ENCODE assay signal across 27 mouse cellular contexts in the genomic region with DNA sequence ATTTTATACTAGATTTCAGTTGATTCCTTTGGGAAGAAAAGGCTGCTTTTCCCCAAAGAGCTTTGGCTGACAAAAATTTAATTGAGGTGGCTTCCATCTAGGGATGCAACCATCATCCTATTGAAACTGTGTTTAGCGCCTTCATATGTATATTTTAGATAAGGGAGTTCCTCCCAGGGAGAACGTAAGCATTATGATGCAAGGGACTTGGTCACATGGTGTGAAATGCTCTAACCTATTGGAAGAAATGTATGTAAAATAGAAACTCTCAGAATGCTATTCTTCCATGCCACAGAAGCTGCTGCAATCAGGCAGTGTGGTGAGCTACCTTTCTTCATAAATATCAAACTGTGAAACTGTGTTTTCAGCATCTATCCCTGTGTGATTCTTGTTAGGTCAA.
"Had no signal": no experiment of that assay in that cellular context is flagged by ENCODE, and none has a peak within 500 bp of the region (broad histone marks: within the 10 kb centered on the region; RNA-seq: fewer than 3 reads in every experiment).

No protein-coding gene starts in this region.

- ATAC-seq: hindbrain, postnatal 0 days; intestine, embryonic 16.5 days had no signal

- H3K9ac ChIP-seq: heart, embryonic 13.5 days; heart, embryonic 15.5 days; hindbrain, embryonic 13.5 days; hindbrain, embryonic 15.5 days; kidney, embryonic 15.5 days; limb, embryonic 12.5 days; liver, embryonic 13.5 days had no signal

- H3K9me3 ChIP-seq: heart, embryonic 13.5 days; heart, embryonic 15.5 days; hindbrain, embryonic 13.5 days; hindbrain, embryonic 15.5 days; kidney, embryonic 15.5 days; limb, embryonic 10.5 days; limb, embryonic 12.5 days; liver, embryonic 13.5 days had no signal

- H3K36me3 ChIP-seq: heart, embryonic 13.5 days; heart, embryonic 15.5 days; hindbrain, embryonic 13.5 days; hindbrain, embryonic 15.5 days; kidney, embryonic 15.5 days; limb, embryonic 10.5 days; limb, embryonic 12.5 days; liver, embryonic 13.5 days had no signal

- H3K27me3 ChIP-seq: heart, embryonic 13.5 days; heart, embryonic 15.5 days; hindbrain, embryonic 15.5 days; kidney, embryonic 15.5 days; limb, embryonic 12.5 days; liver, embryonic 13.5 days had no signal

- H3K4me1 ChIP-seq: heart, embryonic 13.5 days; heart, embryonic 15.5 days; hindbrain, embryonic 15.5 days; liver, embryonic 13.5 days had no signal

- H3K4me2 ChIP-seq: heart, embryonic 11.5 days; heart, embryonic 13.5 days; heart, embryonic 15.5 days; hindbrain, embryonic 13.5 days; hindbrain, embryonic 15.5 days; kidney, embryonic 15.5 days; limb, embryonic 12.5 days; liver, embryonic 11.5 days; liver, embryonic 13.5 days had no signal

- DNase-seq: gastrocnemius, adult 2 months; gastrocnemius, postnatal 10 days; gastrocnemius, postnatal 25 days; heart, adult 11 months; heart, adult 2 months; heart, postnatal 14 days; heart, postnatal 36 days; kidney, adult 11 months; kidney, adult 2 months; kidney, adult 9 months; kidney, postnatal 14 days; kidney, postnatal 36 days; layer of hippocampus, adult 9-11 months; layer of hippocampus, postnatal 36 days had no signal

- H3K4me3 ChIP-seq: gastrocnemius, adult 2 months; heart, adult 2 months; heart, embryonic 13.5 days; heart, embryonic 15.5 days; hindbrain, embryonic 13.5 days; hindbrain, embryonic 15.5 days; kidney, embryonic 15.5 days; limb, embryonic 10.5 days; limb, embryonic 12.5 days; liver, embryonic 13.5 days had no signal

- H3K27ac ChIP-seq: gastrocnemius, adult 2 months; heart, adult 2 months; heart, embryonic 13.5 days; heart, embryonic 15.5 days; hindbrain, embryonic 13.5 days; hindbrain, embryonic 15.5 days; hindbrain, postnatal 0 days; kidney, embryonic 15.5 days; kidney, postnatal 0 days; limb, embryonic 10.5 days; limb, embryonic 12.5 days; liver, embryonic 13.5 days had no signal
